Mouse (Mus musculus): ENCODE measurements at regions not wholly inside any gene's neighbourhood (a gene's known extent, or its start where the extent isn't known, plus 50 kb on each side); places are given as distances from the start of the nearest gene placed in this dataset.
"Not testable (repeated sequence)": the region's sequence is repeated elsewhere in the genome, so short reads cannot be mapped to it uniquely, and the experiment has no call there.

- H3K36me3 ChIP-seq: no peaks in the 10 kb centered on the region
- ATAC-seq (ENCODE audit: insufficient number of reproducible peaks, low FRiP score): no peak
- H3K9ac ChIP-seq: no peak overlapping the region
- no peaks in the 10 kb centered on the region for H3K27me3 ChIP-seq (replicated peaks)
- no peak overlapping the region for H3K4me2 ChIP-seq
- 0 out of 2 replicates have a peak, but pooled peaks cover 4% of the 10 kb centered on the region for H3K9me3 ChIP-seq (replicated peaks)
- H3K4me1 ChIP-seq (replicated peaks): no peaks in the 10 kb centered on the region
- H3K4me3 ChIP-seq: no peak overlapping the region
- no peak overlapping the region for H3K27ac ChIP-seq (ENCODE audit: poor library complexity, severe bottlenecking)
- 47% methylated on average over 5 of the region's 5 CpGs for WGBS
Measured at GRCm38 (mm10) chr17:4576883-4577282, 417.2 kb upstream of the Arid1b start.

DNA sequence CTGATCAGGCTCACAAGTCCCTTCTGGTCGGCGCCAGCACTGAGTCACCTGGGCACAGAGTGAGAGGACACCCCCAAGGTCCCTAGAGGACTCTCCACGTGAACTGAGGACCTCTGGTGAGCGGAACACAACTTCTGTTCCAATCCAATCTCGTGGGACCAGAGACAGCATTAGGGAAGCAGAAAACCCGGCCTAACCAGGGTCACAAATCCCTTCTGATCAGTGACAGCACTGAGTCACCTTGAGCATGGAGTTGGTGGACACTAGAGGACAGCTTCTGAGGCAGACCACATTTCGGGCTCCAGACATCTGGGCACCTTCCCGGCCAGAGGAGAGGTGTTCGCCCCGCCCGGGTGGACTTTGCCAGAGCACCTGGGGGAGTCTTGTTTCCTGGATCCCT is 412.3 kb upstream of the Arid1b start:
- H3K9ac ChIP-seq: no peak overlapping the region
- WGBS: 86% methylated on average over 11 of the region's 11 CpGs

GRCm38 (mm10) chr17:4610481-4610880 is 383.7 kb upstream of the Arid1b start:
- H3K4me1 ChIP-seq (replicated peaks): no peaks in the 10 kb centered on the region
- 64% methylated on average over 8 of the region's 8 CpGs for WGBS
- H3K36me3 ChIP-seq: no peaks in the 10 kb centered on the region
- H3K4me3 ChIP-seq: no peak overlapping the region
- no peak for ATAC-seq (ENCODE audit: insufficient number of reproducible peaks, low FRiP score)
- no peak overlapping the region for H3K27ac ChIP-seq (ENCODE audit: poor library complexity, severe bottlenecking)
- no peak overlapping the region for H3K4me2 ChIP-seq
- H3K9ac ChIP-seq: no peak overlapping the region
- no peaks in the 10 kb centered on the region for H3K9me3 ChIP-seq (replicated peaks)
- no peaks in the 10 kb centered on the region for H3K27me3 ChIP-seq (replicated peaks)

More for the DNA sequence above, 412.3 kb upstream of the Arid1b start:
- Histone ChIP-seq H3K27me3 (replicated peaks) (no peaks in the 10 kb centered on the region), H3K27ac (ENCODE audit: poor library complexity, severe bottlenecking) (no peak overlapping the region), H3K9me3 (replicated peaks) (no peaks in the 10 kb centered on the region), H3K36me3 (no peaks in the 10 kb centered on the region), H3K4me3 (no peak overlapping the region), H3K4me1 (replicated peaks) (no peaks in the 10 kb centered on the region), H3K4me2 (no peak overlapping the region)
- ATAC-seq (ENCODE audit: insufficient number of reproducible peaks, low FRiP score): no peak

- Histone ChIP-seq H3K27me3 (replicated peaks) (no peaks in the 10 kb centered on the region), H3K4me1 (replicated peaks) (no peaks in the 10 kb centered on the region), H3K4me3 (no peak overlapping the region), H3K27ac (ENCODE audit: poor library complexity, severe bottlenecking) (no peak overlapping the region), H3K9me3 (replicated peaks) (no peaks in the 10 kb centered on the region), H3K36me3 (no peaks in the 10 kb centered on the region), H3K9ac (no peak overlapping the region), H3K4me2 (no peak overlapping the region)
- ATAC-seq (ENCODE audit: insufficient number of reproducible peaks, low FRiP score): no peak
- WGBS: 79% methylated on average over 5 of the region's 5 CpGs
Measured at GRCm38 (mm10) chr17:4610993-4611392, 383.1 kb upstream of the Arid1b start.

GRCm38 (mm10) chr17:4611711-4612110 is 382.4 kb upstream of the Arid1b start:
- no peak for ATAC-seq (ENCODE audit: insufficient number of reproducible peaks, low FRiP score)
- H3K4me2 ChIP-seq: no peak overlapping the region

GRCm38 (mm10) chr17:4612136-4612535 is 382.0 kb upstream of the Arid1b start:
- Histone ChIP-seq H3K36me3 (no peaks in the 10 kb centered on the region), H3K4me1 (replicated peaks) (no peaks in the 10 kb centered on the region), H3K9ac (no peak overlapping the region), H3K4me3 (no peak overlapping the region), H3K27ac (ENCODE audit: poor library complexity, severe bottlenecking) (no peak overlapping the region), H3K27me3 (replicated peaks) (no peaks in the 10 kb centered on the region), H3K4me2 (no peak overlapping the region), H3K9me3 (replicated peaks) (no peaks in the 10 kb centered on the region)
- WGBS: 38% methylated on average over 10 of the region's 10 CpGs
- no peak for ATAC-seq (ENCODE audit: insufficient number of reproducible peaks, low FRiP score)

More at GRCm38 (mm10) chr17:4611711-4612110, 382.4 kb upstream of the Arid1b start:
- H3K9ac ChIP-seq: no peak overlapping the region
- H3K27me3 ChIP-seq (replicated peaks): no peaks in the 10 kb centered on the region
- no peaks in the 10 kb centered on the region for H3K4me1 ChIP-seq (replicated peaks)
- no peak overlapping the region for H3K27ac ChIP-seq (ENCODE audit: poor library complexity, severe bottlenecking)
- no peak overlapping the region for H3K4me3 ChIP-seq
- 74% methylated on average over 2 of the region's 2 CpGs for WGBS
- H3K9me3 ChIP-seq (replicated peaks): no peaks in the 10 kb centered on the region
- H3K36me3 ChIP-seq: no peaks in the 10 kb centered on the region

DNA sequence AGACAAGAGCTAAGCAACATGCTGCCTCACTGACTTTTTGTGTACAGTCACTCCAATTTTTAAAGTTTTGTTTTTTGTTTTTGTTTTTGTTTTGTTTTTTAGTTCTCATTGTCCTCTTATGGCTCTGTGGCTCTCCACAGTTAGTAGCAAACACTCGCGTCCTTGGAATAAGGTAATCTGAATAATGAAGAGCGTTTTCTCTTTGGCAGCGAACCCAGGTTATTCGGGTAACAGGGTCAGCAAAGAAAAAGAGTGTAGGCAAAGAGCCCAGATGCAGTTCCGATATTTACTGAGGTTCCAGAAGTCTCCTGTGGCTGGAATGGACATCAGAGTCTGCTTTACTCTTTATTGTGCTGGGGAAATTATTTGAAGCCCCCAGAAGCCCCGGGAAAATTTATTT is 381.4 kb upstream of the Arid1b start:
- WGBS: 81% methylated on average over 7 of the region's 7 CpGs
- no peaks in the 10 kb centered on the region for H3K27me3 ChIP-seq (replicated peaks)
- no peaks in the 10 kb centered on the region for H3K36me3 ChIP-seq
- H3K4me2 ChIP-seq: no peak overlapping the region
- H3K4me3 ChIP-seq: no peak overlapping the region
- H3K9me3 ChIP-seq (replicated peaks): no peaks in the 10 kb centered on the region
- H3K9ac ChIP-seq: no peak overlapping the region
- no peaks in the 10 kb centered on the region for H3K4me1 ChIP-seq (replicated peaks)
- no peak for ATAC-seq (ENCODE audit: insufficient number of reproducible peaks, low FRiP score)
- H3K27ac ChIP-seq (ENCODE audit: poor library complexity, severe bottlenecking): no peak overlapping the region

DNA sequence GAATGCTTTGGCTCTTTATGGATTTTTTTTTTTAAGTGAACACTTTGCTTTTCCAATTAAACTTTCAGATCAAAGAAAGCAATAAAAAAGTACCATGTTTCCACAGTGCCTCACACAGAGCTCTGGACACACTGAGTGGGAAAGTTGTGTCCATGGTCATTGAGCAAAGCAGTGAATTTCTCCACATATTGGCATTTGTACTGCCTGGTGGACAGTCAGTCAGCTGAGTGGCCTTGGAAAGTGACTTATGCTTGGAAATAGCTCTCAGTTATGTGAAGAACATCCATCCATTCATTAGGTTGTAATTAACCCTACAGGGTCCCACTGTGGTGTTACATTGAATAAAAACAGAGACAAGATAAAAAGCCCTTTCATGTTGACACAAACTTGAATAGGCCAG is 373.8 kb upstream of the Arid1b start:
- no peak for ATAC-seq (ENCODE audit: insufficient number of reproducible peaks, low FRiP score)
- Histone ChIP-seq H3K4me3 (no peak overlapping the region), H3K9ac (no peak overlapping the region), H3K36me3 (no peaks in the 10 kb centered on the region), H3K4me1 (replicated peaks) (no peaks in the 10 kb centered on the region), H3K9me3 (replicated peaks) (no peaks in the 10 kb centered on the region), H3K27me3 (replicated peaks) (no peaks in the 10 kb centered on the region), H3K27ac (ENCODE audit: poor library complexity, severe bottlenecking) (no peak overlapping the region), H3K4me2 (no peak overlapping the region)

GRCm38 (mm10) chr17:4626126-4626525 is 368.0 kb upstream of the Arid1b start:
- not testable (repeated sequence) for H3K4me3 ChIP-seq; H3K4me2 ChIP-seq; H3K4me1 ChIP-seq (replicated peaks); ATAC-seq (ENCODE audit: insufficient number of reproducible peaks, low FRiP score); H3K27ac ChIP-seq (ENCODE audit: poor library complexity, severe bottlenecking); H3K27me3 ChIP-seq (replicated peaks); H3K9ac ChIP-seq; H3K36me3 ChIP-seq; H3K9me3 ChIP-seq (replicated peaks)
- 78% methylated on average over 1 of the region's 1 CpGs for WGBS

DNA sequence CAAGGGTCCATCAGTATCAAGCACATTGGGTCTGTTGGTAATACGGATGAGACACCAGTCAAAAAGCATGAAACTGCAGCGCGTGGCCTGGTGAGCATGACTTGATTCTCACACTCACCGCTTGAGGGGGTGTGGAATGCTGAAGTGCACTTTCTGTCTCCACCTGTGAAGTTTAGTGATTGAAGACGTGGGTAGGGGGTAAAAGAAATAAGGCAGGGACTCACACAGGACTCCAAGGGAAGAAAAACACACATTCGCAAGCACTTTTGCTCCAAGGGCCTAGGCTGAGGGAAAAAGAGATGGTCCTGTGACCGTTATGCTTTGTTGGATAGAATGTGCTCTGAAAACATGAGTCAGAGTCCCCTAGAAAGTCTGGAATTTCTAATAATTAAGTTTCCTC is 366.6 kb upstream of the Arid1b start:
- Histone ChIP-seq H3K9ac (no peak overlapping the region), H3K9me3 (replicated peaks) (no peaks in the 10 kb centered on the region), H3K27me3 (replicated peaks) (no peaks in the 10 kb centered on the region), H3K27ac (ENCODE audit: poor library complexity, severe bottlenecking) (no peak overlapping the region), H3K4me1 (replicated peaks) (no peaks in the 10 kb centered on the region), H3K4me3 (no peak overlapping the region), H3K36me3 (no peaks in the 10 kb centered on the region), H3K4me2 (no peak overlapping the region)
- no peak for ATAC-seq (ENCODE audit: insufficient number of reproducible peaks, low FRiP score)
- WGBS: 77% methylated on average over 7 of the region's 7 CpGs

DNA sequence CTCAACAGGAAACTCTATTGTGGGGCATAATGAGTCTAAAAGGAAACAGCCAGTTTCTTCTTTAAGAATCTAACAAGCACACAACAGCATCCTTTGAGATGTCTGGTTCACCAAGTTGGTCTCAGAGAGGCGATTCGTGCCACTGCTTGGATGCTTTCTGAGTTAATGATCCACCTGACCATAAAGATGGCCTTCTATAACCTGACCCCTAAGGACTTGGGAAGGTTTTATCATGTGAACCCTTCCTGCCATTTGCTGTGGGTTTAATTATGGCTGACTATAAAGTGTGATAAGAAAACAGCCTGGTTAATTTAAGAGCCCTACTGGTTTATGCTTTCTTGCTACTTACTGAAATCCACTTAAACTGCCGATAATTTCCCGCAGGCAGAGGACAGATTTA is 363.0 kb upstream of the Arid1b start:
- H3K4me3 ChIP-seq: no peak overlapping the region
- 81% methylated on average over 4 of the region's 4 CpGs for WGBS
- no peak overlapping the region for H3K9ac ChIP-seq

DNA sequence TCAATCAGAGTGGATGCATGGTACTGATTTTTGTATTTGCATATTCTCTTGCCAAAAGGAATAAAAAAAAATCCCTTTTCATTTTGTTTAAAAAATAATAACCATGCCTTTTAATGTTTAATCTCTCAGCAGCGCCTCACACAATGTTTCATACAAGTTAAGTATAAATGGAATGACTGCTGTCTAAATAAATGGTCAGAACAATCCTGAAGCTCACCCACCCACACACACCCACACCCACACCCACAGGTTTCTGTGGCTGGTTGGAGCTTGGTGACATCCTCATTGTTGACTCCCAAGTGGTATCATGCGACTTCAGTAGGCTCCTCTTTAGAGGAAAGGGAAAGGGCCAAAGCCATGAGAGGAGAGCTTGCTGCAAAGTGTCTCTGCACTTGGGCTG is 361.6 kb upstream of the Arid1b start:
- peaks cover 11% of the 10 kb centered on the region for H3K4me1 ChIP-seq (replicated peaks)
- no peaks in the 10 kb centered on the region for H3K9me3 ChIP-seq (replicated peaks)
- H3K9ac ChIP-seq: no peak overlapping the region
- H3K27ac ChIP-seq (ENCODE audit: poor library complexity, severe bottlenecking): no peak overlapping the region
- 79% methylated on average over 2 of the region's 2 CpGs for WGBS
- no peak for ATAC-seq (ENCODE audit: insufficient number of reproducible peaks, low FRiP score)
- no peak overlapping the region for H3K4me3 ChIP-seq
- H3K36me3 ChIP-seq: no peaks in the 10 kb centered on the region
- no peaks in the 10 kb centered on the region for H3K27me3 ChIP-seq (replicated peaks)
- H3K4me2 ChIP-seq: no peak overlapping the region

More for the DNA sequence above, 363.0 kb upstream of the Arid1b start:
- Histone ChIP-seq H3K4me1 (replicated peaks) (0 out of 2 replicates have a peak, but pooled peaks cover under 1% of the 10 kb centered on the region), H3K27ac (ENCODE audit: poor library complexity, severe bottlenecking) (no peak overlapping the region), H3K36me3 (no peaks in the 10 kb centered on the region), H3K4me2 (no peak overlapping the region), H3K9me3 (replicated peaks) (no peaks in the 10 kb centered on the region), H3K27me3 (replicated peaks) (no peaks in the 10 kb centered on the region)
- no peak for ATAC-seq (ENCODE audit: insufficient number of reproducible peaks, low FRiP score)
